Mouse (Mus musculus) Patski (cell line): ENCODE measurements around the gene Ksr2. TPM values are rescaled to one million over a fixed set of nuclear protein-coding genes. Genes with fewer than 3 reads are reported as not detected.

Experiments
- ATAC-seq: fragments of 100-300 bp; one replicate; pipeline ENCODE4 v1.8.0; 2021
- CTCF ChIA-PET: fragments of 350-600 bp; sonication (Branson Sonifier 250); formaldehyde crosslinking; loops from one replicate; lab custom pipeline; 2022; ENCODE audit warnings: inconsistent platforms; lab: Charles Lee
- POLR2A ChIA-PET: fragments of 350-600 bp; sonication (Branson Sonifier 250); formaldehyde crosslinking; loops from one replicate; lab custom pipeline; 2022; ENCODE audit warnings: antibody characterized with exemption, inconsistent platforms; lab: Charles Lee
- DNase-seq: peaks from one replicate; pipeline ENCODE4 v3.0.0-alpha.2; 2011; ENCODE audit warnings: low read depth, low spot score
- H3K27me3 ChIP-seq: fragments of 371-371 bp; one replicate; pipeline ENCODE4 v1.5.1; 2021
- CTCF ChIP-seq: fragments of 100-300 bp; IDR thresholded peaks from one replicate; pipeline ENCODE4 v1.5.1; 2021
- in situ Hi-C: fragments of 300-500 bp; cut with MboI; formaldehyde crosslinking; loops from 3 replicates; pipeline ENCODE4 v1.11.1; 2018; ENCODE audit warnings: low pct_unique_long_range_greater_than_20kb, mixed read lengths
- polyA plus RNA-seq: library from polyadenylated mRNA; unstranded; gene quantifications from one replicate; pipeline ENCODE4 v1.2.3, GENCODE M21; 2021

The Ksr2 gene
- polyA plus RNA-seq, 1 experiment from 2014 or later, result not detected

DNA sequence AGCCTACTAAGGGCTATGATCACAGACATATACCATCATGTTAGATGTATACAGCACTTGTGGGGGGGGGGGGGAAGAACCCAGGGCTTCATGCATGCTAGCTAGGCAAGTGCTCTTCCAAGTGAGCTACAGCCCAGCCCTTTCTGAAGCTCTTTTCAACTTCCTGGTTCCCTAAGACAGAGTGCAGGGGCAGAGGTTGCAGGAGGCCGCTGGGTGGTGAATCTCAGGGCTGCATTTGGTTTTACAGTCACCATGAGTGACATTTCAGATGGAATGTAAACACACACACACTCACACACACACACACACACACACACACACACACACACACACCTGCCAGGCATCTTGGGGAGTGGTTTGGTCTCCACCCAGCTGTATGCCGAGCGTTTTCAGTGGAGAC lies 67.4 kb downstream of the Ksr2 start:
- H3K27me3 ChIP-seq, result peaks cover 28% of the 10 kb centered on the region
- no peak for DNase-seq
- ChIA-PET CTCF (interaction anchor here (0.8 kb wide), 1 partner anchor 12 kb away, joined by 3 read pairs; no protein-coding TSS in a partner anchor), POLR2A (no interaction called here)
- in situ Hi-C loops, result no loop called here
- TF ChIP-seq CTCF, result no peak
- no peak for ATAC-seq

DNA sequence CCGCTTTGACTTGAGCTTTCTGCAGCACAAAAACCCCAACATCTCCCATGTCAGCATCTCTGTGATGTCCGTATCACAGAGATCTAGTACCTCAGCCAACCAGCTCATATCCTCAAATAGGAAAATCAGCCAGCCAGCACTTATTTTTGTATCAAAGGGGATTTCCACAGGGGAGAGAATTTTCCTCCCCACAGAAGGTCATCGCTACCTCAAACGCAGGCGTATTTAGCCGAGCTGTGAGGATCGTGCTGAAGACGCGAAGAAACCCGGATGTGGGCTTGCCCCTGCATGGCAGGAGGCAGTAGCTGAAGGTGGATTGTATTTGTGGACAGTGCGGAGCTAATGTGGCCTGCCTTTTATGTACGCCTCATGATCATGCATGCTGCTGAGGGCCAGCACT lies 67.8 kb downstream of the Ksr2 start:
- CTCF ChIA-PET, result no interaction called here
- in situ Hi-C loops, result no loop called here
- POLR2A ChIA-PET, result no interaction called here
- DNase-seq, result no peak
- H3K27me3 ChIP-seq, result peaks cover 31% of the 10 kb centered on the region
- no peak for ATAC-seq
- TF ChIP-seq CTCF, result no peak

DNA sequence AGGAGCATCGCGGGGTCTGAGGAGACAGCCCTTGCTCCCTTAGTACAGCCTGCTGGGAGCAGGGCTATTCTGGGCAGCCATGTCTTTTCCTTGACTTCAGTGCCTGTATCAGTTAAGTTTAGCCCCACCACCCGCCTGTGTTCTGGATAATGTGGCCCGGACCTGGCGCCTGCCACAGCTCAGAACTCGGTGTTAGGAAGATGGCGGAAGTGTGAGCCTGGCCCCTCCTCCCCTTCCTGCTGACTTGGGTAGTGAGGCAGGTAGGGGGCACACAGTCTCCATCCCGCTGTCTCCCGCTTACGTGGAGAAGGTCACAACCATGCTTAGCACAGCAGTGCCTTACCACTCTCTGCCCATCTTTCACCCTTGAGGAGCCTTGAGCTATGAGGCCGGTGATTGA lies 68.2 kb downstream of the Ksr2 start:
- H3K27me3 ChIP-seq, result peaks cover 34% of the 10 kb centered on the region
- no peak for DNase-seq
- in situ Hi-C loops, result no loop called here
- POLR2A ChIA-PET, result no interaction called here
- CTCF ChIA-PET, result no interaction called here
- no peak for ATAC-seq
- no peak for TF ChIP-seq CTCF

DNA sequence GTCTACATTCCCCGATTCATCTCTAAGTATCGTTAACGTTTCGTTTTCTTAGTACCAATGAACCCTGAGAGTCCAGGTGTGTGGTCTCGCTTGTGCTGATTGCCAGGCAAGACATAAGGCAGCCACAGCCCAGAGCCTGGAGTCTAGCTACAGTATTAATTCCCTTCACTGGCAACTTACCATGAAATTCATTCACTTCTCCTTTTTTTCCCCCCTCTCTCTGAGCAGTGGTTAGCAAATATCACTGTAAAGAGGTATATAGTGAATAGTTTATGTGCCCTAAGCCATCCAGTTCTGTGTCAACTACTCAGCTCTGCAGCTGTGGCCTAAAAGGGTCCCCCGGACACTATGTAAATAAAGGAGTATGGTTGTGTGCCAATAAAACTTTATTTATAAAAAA lies 71.6 kb downstream of the Ksr2 start:
- DNase-seq (no peak), ATAC-seq (no peak)
- in situ Hi-C loops, result no loop called here
- H3K27me3 ChIP-seq, result peaks cover 34% of the 10 kb centered on the region
- ChIA-PET CTCF (no interaction called here), POLR2A (interaction anchor here (0.8 kb wide), 1 partner anchor 19 kb away, joined by 3 read pairs; no protein-coding TSS in a partner anchor)
- TF ChIP-seq CTCF, result no peak

DNA sequence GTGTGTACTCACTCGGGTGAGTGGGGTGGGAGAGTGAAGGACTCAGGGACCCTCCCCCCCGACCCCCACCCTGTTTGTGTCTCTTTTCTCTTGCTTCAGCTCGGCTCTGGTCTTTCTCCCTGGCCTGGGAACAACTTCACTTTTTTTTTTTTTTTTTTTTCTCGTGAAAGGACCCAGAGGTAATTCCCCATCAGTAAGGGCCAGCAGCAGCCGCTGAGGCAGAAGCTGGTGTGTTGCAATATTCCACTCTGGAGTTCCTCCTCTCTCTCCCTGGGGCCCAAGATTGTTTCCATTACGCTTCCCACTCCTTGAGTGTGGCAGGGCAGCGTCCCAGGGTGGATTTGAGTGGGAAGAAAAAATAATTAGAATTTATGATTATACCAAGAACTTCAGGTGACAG lies 72.3 kb downstream of the Ksr2 start:
- CTCF ChIA-PET, result no interaction called here
- in situ Hi-C loops, result no loop called here
- H3K27me3 ChIP-seq, result peaks cover 30% of the 10 kb centered on the region
- POLR2A ChIA-PET, result interaction anchor here (0.8 kb wide), 1 partner anchor 18 kb away, joined by 3 read pairs; no protein-coding TSS in a partner anchor
- no peak for DNase-seq
- ATAC-seq, result no peak
- no peak for TF ChIP-seq CTCF

DNA sequence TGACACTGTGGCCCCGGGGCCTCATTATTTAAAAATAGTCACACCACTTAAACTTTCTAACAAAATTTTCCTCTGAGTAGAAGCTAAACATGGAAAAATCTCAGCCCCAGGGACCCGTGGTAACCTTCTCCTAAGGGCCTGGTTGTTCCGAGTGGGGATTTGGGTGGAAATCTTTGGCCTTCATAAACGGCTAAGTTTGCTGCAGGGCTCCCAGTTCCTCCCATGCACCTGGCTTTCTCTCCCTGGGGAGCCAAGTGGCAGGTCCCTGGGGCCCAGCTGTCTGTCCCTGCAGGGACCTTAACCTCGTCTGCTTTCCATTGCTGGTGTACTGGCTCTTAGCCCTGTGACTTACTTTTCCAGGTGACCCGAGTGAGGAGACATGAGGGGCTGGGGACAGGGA lies 74.4 kb downstream of the Ksr2 start:
- peaks cover 27% of the 10 kb centered on the region for H3K27me3 ChIP-seq
- ChIA-PET CTCF (no interaction called here), POLR2A (interaction anchor here (1.2 kb wide), 1 partner anchor 15 kb away, joined by 3 read pairs; no protein-coding TSS in a partner anchor)
- ATAC-seq, result no peak
- DNase-seq, result no peak
- in situ Hi-C loops, result no loop called here
- no peak for TF ChIP-seq CTCF

DNA sequence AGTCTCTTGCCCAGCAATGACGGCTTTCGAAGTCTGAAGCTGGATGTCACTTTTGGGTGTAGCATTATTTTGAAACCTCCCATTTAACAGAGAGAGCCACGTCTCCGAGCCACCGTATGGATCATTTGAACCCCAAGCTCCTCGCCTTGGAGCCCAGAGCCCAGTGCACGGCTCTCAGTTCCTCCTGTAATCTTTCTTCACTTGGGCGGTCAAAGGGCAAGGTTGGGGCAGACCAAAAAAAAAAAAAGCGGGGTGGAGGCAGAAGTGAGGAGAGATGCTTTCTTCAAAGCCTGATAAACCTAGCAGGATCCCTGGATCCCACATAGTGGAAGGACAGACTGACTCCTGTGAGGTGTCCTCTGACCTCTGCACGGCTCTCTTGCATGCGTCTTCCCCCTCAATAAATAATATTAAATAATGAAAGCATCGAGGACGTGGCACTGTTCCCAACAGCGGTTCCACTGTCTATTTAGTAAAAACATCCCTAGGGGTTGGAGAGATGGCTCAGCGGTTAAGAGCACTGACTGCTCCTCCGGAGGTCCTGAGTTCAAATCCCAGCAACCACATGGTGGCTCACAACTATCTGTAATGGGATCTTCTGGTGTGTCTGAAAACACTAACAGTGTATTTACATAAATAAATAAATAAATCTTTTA lies 75.0 kb downstream of the Ksr2 start:
- peaks cover 27% of the 10 kb centered on the region for H3K27me3 ChIP-seq
- ATAC-seq, result no peak
- CTCF ChIA-PET, result interaction anchor here (0.7 kb wide), 1 partner anchor 1798 kb away, joined by 3 read pairs; no protein-coding TSS in a partner anchor
- TF ChIP-seq CTCF, result no peak
- POLR2A ChIA-PET, result interaction anchor here (1.2 kb wide), 1 partner anchor 14 kb away, joined by 3 read pairs; no protein-coding TSS in a partner anchor
- DNase-seq, result no peak
- in situ Hi-C loops, result no loop called here

DNA sequence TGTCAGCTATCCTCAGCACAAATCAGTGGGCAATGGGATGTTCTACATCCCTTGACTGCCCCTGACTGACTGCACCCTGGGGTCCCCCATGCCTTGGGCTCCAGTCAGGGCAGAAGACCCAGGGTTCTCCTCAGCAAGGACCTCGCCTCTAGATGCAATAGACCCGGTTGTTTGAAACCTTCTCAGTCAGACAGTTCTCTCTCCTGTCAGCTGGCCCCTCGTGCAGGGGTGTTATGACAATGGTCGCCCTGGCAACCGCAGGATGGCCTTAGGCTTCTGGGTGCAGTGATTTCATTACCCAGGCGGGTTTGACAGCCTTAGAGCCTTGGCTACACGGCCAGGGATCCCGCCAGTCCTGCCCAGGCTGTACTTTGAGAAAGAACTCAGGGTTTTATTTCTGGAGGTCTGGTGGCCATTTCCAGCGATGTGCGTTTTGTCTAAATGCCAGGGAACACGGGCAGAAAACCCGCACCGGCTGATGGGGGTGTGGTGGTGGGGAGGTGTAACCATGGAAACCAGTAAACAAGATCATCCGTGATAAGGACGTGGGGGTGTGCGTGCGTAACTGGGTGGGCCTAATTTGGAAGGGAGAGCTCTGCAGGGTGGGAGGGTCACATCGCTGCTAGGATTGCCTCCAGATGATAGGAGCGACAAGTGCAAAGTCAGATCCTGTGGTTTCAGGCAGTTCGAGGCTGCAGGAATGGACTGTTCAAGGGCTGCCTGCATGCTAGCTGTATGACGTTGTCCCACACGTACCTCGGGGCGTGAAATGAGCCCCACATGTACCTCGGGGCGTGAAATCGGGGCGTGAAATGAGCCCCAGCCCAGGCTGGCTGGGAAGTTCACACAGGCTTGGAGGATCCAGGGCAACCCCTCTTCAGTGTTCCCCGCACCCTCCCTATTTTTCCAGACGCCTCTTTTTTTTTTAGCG lies 79.4 kb downstream of the Ksr2 start:
- H3K27me3 ChIP-seq, result peaks cover 4% of the 10 kb centered on the region
- CTCF ChIA-PET, result interaction anchor here (1.0 to 1.3 kb wide), 2 partner anchors 12 to 135 kb away, joined by 3 read pairs; no protein-coding TSS in a partner anchor
- POLR2A ChIA-PET, result no interaction called here
- ATAC-seq (no peak), DNase-seq (no peak)
- no peak for TF ChIP-seq CTCF
- in situ Hi-C loops, result loop anchor here (5.0 to 10.0 kb wide), 3 partner anchors 106 to 378 kb away; partner anchors contain the start of genes Rfc5 and Suds3

DNA sequence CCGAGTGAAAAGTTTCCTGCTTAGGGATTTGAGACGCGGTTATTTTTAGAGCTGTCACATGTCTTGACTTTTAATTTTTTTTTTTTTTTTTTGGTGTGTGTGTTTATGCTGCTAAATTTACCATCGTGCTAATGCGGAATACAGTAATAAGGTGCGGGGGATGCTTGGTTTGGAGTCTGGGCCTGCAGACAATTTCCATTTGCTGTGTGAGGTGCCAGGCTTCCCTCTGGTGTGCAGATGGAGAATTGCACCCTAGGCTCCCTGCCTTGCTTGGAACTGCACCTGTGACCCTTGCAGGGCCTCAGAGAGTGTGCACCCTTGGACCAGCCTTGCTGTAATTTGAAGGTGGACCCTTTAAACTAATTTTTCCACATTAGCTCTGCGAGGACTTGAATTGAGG lies 80.1 kb downstream of the Ksr2 start:
- ChIA-PET POLR2A (no interaction called here), CTCF (interaction anchor here (1.0 to 1.3 kb wide), 2 partner anchors 13 to 135 kb away, joined by 3 read pairs; no protein-coding TSS in a partner anchor)
- no peak for DNase-seq
- in situ Hi-C loops, result loop anchor here (5.0 to 10.0 kb wide), 3 partner anchors 107 to 379 kb away; partner anchors contain the start of genes Rfc5 and Suds3
- peak; percentile 93 for TF ChIP-seq CTCF
- H3K27me3 ChIP-seq, result peaks cover 8% of the 10 kb centered on the region
- no peak for ATAC-seq

DNA sequence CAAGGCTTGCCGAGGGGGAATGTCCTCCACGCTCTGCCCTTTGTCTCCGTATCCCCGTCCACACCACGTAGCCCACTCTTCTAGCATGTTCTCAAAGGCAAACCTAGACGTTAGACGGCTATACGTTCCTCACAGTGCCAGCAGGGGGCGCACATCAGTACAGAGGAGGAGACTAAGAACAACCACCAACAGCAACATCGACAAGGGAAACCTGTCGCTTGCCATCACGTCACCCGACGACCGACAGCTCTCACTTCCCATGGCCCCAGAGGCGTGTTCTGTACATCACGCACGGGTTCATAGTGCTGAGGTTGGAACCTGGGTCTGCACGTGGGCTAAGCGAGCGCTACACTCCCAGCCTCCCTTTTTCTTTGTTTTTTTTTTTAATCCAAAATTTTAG lies 83.3 kb downstream of the Ksr2 start:
- POLR2A ChIA-PET, result interaction anchor here (0.7 kb wide), 1 partner anchor 99 kb away, joined by 3 read pairs; no protein-coding TSS in a partner anchor
- peak; percentile 57 for TF ChIP-seq CTCF
- H3K27me3 ChIP-seq, result peaks cover 13% of the 10 kb centered on the region
- DNase-seq (no peak), ATAC-seq (no peak)
- in situ Hi-C loops, result loop anchor here (10.0 kb wide), 1 partner anchor 382 kb away; the partner anchor contains the start of gene Suds3
- CTCF ChIA-PET, result no interaction called here
